Mouse (Mus musculus) midbrain, embryonic 15.5 days (tissue): Measurements from ENCODE around the gene Vgll4. TPM values are rescaled to one million over a fixed set of nuclear protein-coding genes. Genes with fewer than 3 reads are reported as not detected.

Source experiments
- ATAC-seq: fragments of 200-750 bp; cut with Nextera tagmentation; replicated peaks from 2 replicates; pipeline ENCODE4 v1.8.0; 2017; ENCODE audit warnings: moderate TSS enrichment
- H3K27ac ChIP-seq: fragments of 300-500 bp; sonication (generic); 2 replicates; pipeline ENCODE4 v1.5.1; 2015; ENCODE audit warnings: mild to moderate bottlenecking, inconsistent platforms
- H3K27me3 ChIP-seq: fragments of 300-500 bp; sonication (generic); replicated peaks from 2 replicates; pipeline ENCODE4 v1.6.1; 2015; ENCODE audit warnings: inconsistent platforms
- H3K36me3 ChIP-seq: fragments of 300-500 bp; sonication (generic); replicated peaks from 2 replicates; pipeline ENCODE4 v1.6.1; 2015; ENCODE audit warnings: inconsistent platforms
- H3K4me1 ChIP-seq: fragments of 300-500 bp; sonication (generic); 2 replicates; pipeline ENCODE4 v1.6.1; 2015; ENCODE audit warnings: inconsistent platforms
- H3K4me2 ChIP-seq: fragments of 300-500 bp; sonication (generic); 2 replicates; pipeline ENCODE4 v1.6.1; 2015; ENCODE audit warnings: inconsistent platforms, mild to moderate bottlenecking, moderate library complexity
- H3K4me3 ChIP-seq: fragments of 300-500 bp; sonication (generic); 2 replicates; pipeline ENCODE4 v1.5.1; 2015; ENCODE audit warnings: mild to moderate bottlenecking, inconsistent platforms
- H3K9ac ChIP-seq: fragments of 300-500 bp; sonication (generic); 2 replicates; pipeline ENCODE4 v1.6.1; 2015; ENCODE audit warnings: mild to moderate bottlenecking, inconsistent platforms
- H3K9me3 ChIP-seq: fragments of 300-500 bp; sonication (generic); 2 replicates; pipeline ENCODE4 v1.6.1; 2016; ENCODE audit warnings: inconsistent platforms
- WGBS: fragments of 180-500 bp; shearing (Covaris S2); methylation state at CpG from one replicate; pipeline ENCODE4 v1.1.7; 2015; ENCODE audit warnings: mixed read lengths; 5-methylcytosine and 5-hydroxymethylcytosine counted together
- polyA plus RNA-seq: library from polyadenylated mRNA; unstranded; fragments of >200 nt; fragmentation: Nextera tagmentation; extraction: Ambion mirVana; gene quantifications from 2 replicates; pipeline ENCODE4 v1.2.1, GENCODE M21; 2015

The Vgll4 gene
- polyA plus RNA-seq, 1 experiment from 2014 or later: 47.3 TPM

GRCm38 (mm10) chr6:114852739-114853138 lies 117.1 kb downstream of the Vgll4 start:
- Histone ChIP-seq H3K27me3 (no peaks in the 10 kb centered on the region), H3K4me2 (no peak overlapping the region), H3K27ac (peak overlapping the region; percentile 3; the same call in 1 of the 2 replicates), H3K9me3 (no peaks in the 10 kb centered on the region), H3K9ac (no peak overlapping the region), H3K4me1 (peaks cover 34% of the 10 kb centered on the region), H3K4me3 (no peak overlapping the region), H3K36me3 (no peaks in the 10 kb centered on the region)
- 32% methylated on average over 3 of the region's 3 CpGs for WGBS
- ATAC-seq: no peak

DNA sequence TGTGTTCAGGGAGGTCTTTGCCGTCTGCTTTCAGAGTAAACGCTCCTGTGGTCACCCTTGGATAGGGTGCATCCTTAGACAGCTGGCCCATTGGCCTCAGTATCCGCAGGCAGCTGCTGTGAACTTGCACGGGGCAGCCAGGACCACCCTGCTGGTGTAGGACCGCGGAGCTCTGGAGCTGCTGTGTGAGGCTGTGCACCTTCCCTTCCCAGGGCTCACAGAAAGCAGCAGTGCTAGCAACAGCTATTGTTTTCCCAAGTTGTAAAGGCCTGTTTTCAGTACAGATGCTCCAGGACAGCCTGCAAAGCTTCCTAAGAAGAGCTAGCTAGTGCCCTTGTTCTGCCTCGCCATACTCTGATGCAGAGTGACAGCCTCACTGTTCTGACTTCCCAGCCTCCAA lies 118.1 kb downstream of the Vgll4 start:
- Histone ChIP-seq H3K27ac (no peak overlapping the region), H3K9ac (no peak overlapping the region), H3K4me2 (no peak overlapping the region), H3K4me1 (peaks cover 35% of the 10 kb centered on the region), H3K27me3 (no peaks in the 10 kb centered on the region), H3K4me3 (no peak overlapping the region), H3K36me3 (no peaks in the 10 kb centered on the region), H3K9me3 (no peaks in the 10 kb centered on the region)
- WGBS: 24% methylated on average over 7 of the region's 7 CpGs
- ATAC-seq: no peak

DNA sequence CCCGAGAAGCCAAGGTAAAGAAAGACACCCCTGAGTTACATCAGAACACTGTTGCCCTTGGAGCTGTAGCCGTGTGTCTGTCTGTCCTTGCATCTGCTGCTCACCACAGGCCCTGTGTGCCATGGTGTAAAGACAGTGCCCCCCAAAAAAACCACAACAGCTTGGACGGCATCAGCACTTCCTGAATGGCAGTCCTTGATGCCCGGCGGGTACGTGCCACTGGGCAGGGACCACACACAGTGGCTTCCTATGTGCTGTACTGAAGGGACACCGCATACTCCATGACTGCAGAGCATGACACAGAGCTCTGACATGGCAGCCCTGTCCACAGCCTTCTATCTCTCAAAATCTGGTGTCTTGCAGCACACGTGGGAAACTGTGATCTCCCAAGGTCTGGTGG lies 120.0 kb downstream of the Vgll4 start:
- WGBS: 85% methylated on average over 8 of the region's 8 CpGs
- H3K27me3 ChIP-seq: no peaks in the 10 kb centered on the region
- H3K9me3 ChIP-seq: no peaks in the 10 kb centered on the region
- H3K4me1 ChIP-seq: peaks cover 40% of the 10 kb centered on the region
- H3K9ac ChIP-seq: no peak overlapping the region
- no peaks in the 10 kb centered on the region for H3K36me3 ChIP-seq
- no peak overlapping the region for H3K27ac ChIP-seq
- no peak overlapping the region for H3K4me2 ChIP-seq
- no peak for ATAC-seq
- H3K4me3 ChIP-seq: no peak overlapping the region

DNA sequence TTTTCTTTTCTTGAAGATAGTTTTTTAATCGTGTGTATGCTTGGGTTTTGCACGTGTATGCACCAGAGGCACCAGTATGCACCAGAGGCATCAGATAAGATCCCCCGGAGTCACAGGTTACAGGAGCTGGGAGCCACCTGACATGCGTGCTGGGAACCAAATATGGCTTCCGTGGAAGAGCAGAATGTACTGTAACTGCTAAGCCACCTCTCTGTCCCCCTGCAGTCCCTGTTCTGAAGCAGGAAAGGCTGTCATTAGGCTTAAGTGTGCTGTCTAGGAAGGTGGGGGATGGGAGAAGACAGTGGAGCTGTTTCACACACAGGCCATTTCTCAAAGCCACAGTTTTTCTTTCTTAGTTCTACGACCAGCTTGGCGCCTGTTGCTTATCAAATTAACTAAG lies 121.0 kb downstream of the Vgll4 start:
- ATAC-seq: no peak
- Histone ChIP-seq H3K4me1 (peaks cover 34% of the 10 kb centered on the region), H3K4me3 (no peak overlapping the region), H3K9ac (no peak overlapping the region), H3K27ac (no peak overlapping the region), H3K9me3 (no peaks in the 10 kb centered on the region), H3K36me3 (no peaks in the 10 kb centered on the region), H3K4me2 (no peak overlapping the region), H3K27me3 (no peaks in the 10 kb centered on the region)
- 73% methylated on average over 7 of the region's 7 CpGs for WGBS

GRCm38 (mm10) chr6:114847582-114848174 lies 122.1 kb downstream of the Vgll4 start:
- Histone ChIP-seq H3K27ac (no peak overlapping the region), H3K4me1 (peaks cover 24% of the 10 kb centered on the region)

GRCm38 (mm10) chr6:114846153-114846772 lies 123.5 kb downstream of the Vgll4 start:
- H3K27me3 ChIP-seq: no peaks in the 10 kb centered on the region

More at GRCm38 (mm10) chr6:114847582-114848174, 122.1 kb downstream of the Vgll4 start:
- Histone ChIP-seq H3K36me3 (no peaks in the 10 kb centered on the region), H3K27me3 (no peaks in the 10 kb centered on the region), H3K9ac (no peak overlapping the region), H3K4me2 (no peak overlapping the region), H3K4me3 (no peak overlapping the region), H3K9me3 (no peaks in the 10 kb centered on the region)
- WGBS: 84% methylated on average over 12 of the region's 12 CpGs
- ATAC-seq: no peak

GRCm38 (mm10) chr6:114842863-114843262 lies 126.9 kb downstream of the Vgll4 start:
- Histone ChIP-seq H3K4me1 (peaks cover 21% of the 10 kb centered on the region; the same call in 1 of the 2 replicates), H3K9me3 (no peaks in the 10 kb centered on the region), H3K4me3 (no peak overlapping the region), H3K27me3 (no peaks in the 10 kb centered on the region), H3K4me2 (no peak overlapping the region), H3K36me3 (no peaks in the 10 kb centered on the region), H3K27ac (no peak overlapping the region), H3K9ac (no peak overlapping the region)
- WGBS: 94% methylated on average over 2 of the region's 2 CpGs
- ATAC-seq: no peak

More at GRCm38 (mm10) chr6:114846153-114846772, 123.5 kb downstream of the Vgll4 start:
- peak; percentile 46; the same call in 1 of the 2 replicates for ATAC-seq
- Histone ChIP-seq H3K36me3 (no peaks in the 10 kb centered on the region), H3K27ac (no peak overlapping the region), H3K4me2 (no peak overlapping the region), H3K9me3 (no peaks in the 10 kb centered on the region), H3K4me1 (peaks cover 18% of the 10 kb centered on the region; the same call in 1 of the 2 replicates), H3K9ac (no peak overlapping the region), H3K4me3 (no peak overlapping the region)
- 24% methylated on average over 4 of the region's 4 CpGs for WGBS

GRCm38 (mm10) chr6:114842131-114842530 lies 127.7 kb downstream of the Vgll4 start:
- H3K4me2 ChIP-seq: no peak overlapping the region
- ATAC-seq: no peak
- no peak overlapping the region; the same call in 1 of the 2 replicates for H3K27ac ChIP-seq
- H3K36me3 ChIP-seq: no peaks in the 10 kb centered on the region
- no peak overlapping the region for H3K4me3 ChIP-seq
- no peaks in the 10 kb centered on the region for H3K9me3 ChIP-seq
- peaks cover 21% of the 10 kb centered on the region; the same call in 1 of the 2 replicates for H3K4me1 ChIP-seq
- H3K27me3 ChIP-seq: no peaks in the 10 kb centered on the region
- H3K9ac ChIP-seq: no peak overlapping the region
- 71% methylated on average over 3 of the region's 3 CpGs for WGBS

DNA sequence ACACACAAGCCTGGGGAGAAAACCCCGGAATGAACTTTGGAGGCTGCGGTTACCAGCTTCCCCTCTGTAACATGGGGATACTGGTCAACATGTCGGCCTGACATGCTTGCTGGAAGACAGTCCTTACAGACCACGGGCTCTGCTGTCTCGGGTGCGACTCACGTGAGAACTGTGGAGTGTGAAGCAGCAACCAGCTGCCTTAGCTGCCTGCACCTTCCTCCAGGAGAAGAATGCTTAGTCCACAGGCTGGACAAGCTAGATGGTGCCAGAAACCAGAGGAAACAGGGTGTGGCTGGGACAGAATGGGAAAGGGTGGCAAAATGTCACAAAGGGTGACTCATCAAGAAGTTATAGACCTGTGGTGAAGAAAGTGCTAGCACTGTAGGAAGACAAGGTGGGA lies 129.8 kb downstream of the Vgll4 start:
- Histone ChIP-seq H3K4me3 (no peak overlapping the region), H3K4me1 (0 out of 2 replicates have a peak, but pooled peaks cover 9% of the 10 kb centered on the region), H3K36me3 (no peaks in the 10 kb centered on the region), H3K9ac (no peak overlapping the region), H3K4me2 (no peak overlapping the region), H3K27ac (no peak overlapping the region), H3K27me3 (no peaks in the 10 kb centered on the region), H3K9me3 (no peaks in the 10 kb centered on the region)
- ATAC-seq: no peak
- 93% methylated on average over 7 of the region's 7 CpGs for WGBS

- H3K27me3 ChIP-seq: no peaks in the 10 kb centered on the region
- WGBS: 91% methylated on average over 4 of the region's 4 CpGs
- no peak overlapping the region for H3K27ac ChIP-seq
- H3K4me1 ChIP-seq: 0 out of 2 replicates have a peak, but pooled peaks cover 9% of the 10 kb centered on the region
- H3K36me3 ChIP-seq: no peaks in the 10 kb centered on the region
- no peaks in the 10 kb centered on the region for H3K9me3 ChIP-seq
- no peak overlapping the region for H3K4me2 ChIP-seq
- ATAC-seq: no peak
- H3K4me3 ChIP-seq: no peak overlapping the region
- H3K9ac ChIP-seq: no peak overlapping the region
Measured at GRCm38 (mm10) chr6:114838872-114839271, 130.9 kb downstream of the Vgll4 start.

GRCm38 (mm10) chr6:114836433-114836832 lies 133.4 kb downstream of the Vgll4 start:
- 80% methylated on average over 3 of the region's 3 CpGs for WGBS

DNA sequence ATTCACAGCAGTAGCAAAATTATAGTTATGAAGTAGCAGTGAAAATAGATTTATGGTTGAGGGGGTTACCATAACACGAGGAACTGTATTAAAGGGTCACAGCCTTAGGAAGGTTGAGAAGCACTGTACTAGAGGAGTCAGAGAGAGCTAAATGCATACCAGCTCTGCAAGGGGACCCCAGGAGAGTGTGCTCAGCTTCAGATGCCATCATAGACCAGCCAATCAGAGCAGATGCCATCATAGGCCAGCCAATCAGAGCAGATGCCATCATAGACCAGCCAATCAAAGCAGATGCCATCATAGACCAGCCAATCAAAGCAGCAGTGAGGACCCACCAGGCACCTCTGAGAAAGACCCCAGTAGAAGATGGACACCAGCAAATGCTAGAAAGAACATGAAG lies 134.0 kb downstream of the Vgll4 start:
- no peak overlapping the region for H3K27ac ChIP-seq
- no peaks in the 10 kb centered on the region for H3K36me3 ChIP-seq
- H3K9me3 ChIP-seq: no peaks in the 10 kb centered on the region
- H3K4me3 ChIP-seq: no peak overlapping the region
- no peak for ATAC-seq
- 91% methylated on average over 1 of the region's 1 CpGs for WGBS
- H3K9ac ChIP-seq: no peak overlapping the region
- no peak overlapping the region for H3K4me2 ChIP-seq
- no peaks in the 10 kb centered on the region for H3K27me3 ChIP-seq
- H3K4me1 ChIP-seq: no peaks in the 10 kb centered on the region

More at GRCm38 (mm10) chr6:114836433-114836832, 133.4 kb downstream of the Vgll4 start:
- Histone ChIP-seq H3K9me3 (no peaks in the 10 kb centered on the region), H3K36me3 (no peaks in the 10 kb centered on the region), H3K27me3 (no peaks in the 10 kb centered on the region), H3K4me3 (no peak overlapping the region), H3K9ac (no peak overlapping the region), H3K4me2 (no peak overlapping the region), H3K27ac (no peak overlapping the region), H3K4me1 (0 out of 2 replicates have a peak, but pooled peaks cover 3% of the 10 kb centered on the region)
- ATAC-seq: no peak

- no peaks in the 10 kb centered on the region for H3K4me1 ChIP-seq
- no peak overlapping the region for H3K4me3 ChIP-seq
- H3K36me3 ChIP-seq: no peaks in the 10 kb centered on the region
- 83% methylated on average over 7 of the region's 7 CpGs for WGBS
- H3K27ac ChIP-seq: no peak overlapping the region
- H3K9ac ChIP-seq: no peak overlapping the region
- ATAC-seq: no peak
- H3K4me2 ChIP-seq: no peak overlapping the region
- H3K27me3 ChIP-seq: no peaks in the 10 kb centered on the region
- no peaks in the 10 kb centered on the region for H3K9me3 ChIP-seq
Measured at GRCm38 (mm10) chr6:114835344-114835743, 134.4 kb downstream of the Vgll4 start.
